Mouse (Mus musculus) lung, embryonic 15.5 days (tissue): ENCODE measurements around the gene Kctd2. TPM values are rescaled to one million over a fixed set of nuclear protein-coding genes. Genes with fewer than 3 reads are reported as not detected.
"Not testable (repeated sequence)": the region's sequence is repeated elsewhere in the genome, so short reads cannot be mapped to it uniquely, and the experiment has no call there.

Source experiments
- ATAC-seq: fragments of 200-750 bp; cut with Nextera tagmentation; 2 replicates; pipeline ENCODE4 v1.8.0; 2017; ENCODE audit warnings: moderate number of reproducible peaks, borderline replicate concordance; ENCODE audit not compliant: low FRiP score, low TSS enrichment; ENCODE audit errors: extremely low read depth
- H3K27ac ChIP-seq: fragments of 300-500 bp; sonication (generic); 2 replicates; pipeline ENCODE4 v1.5.1; 2015; ENCODE audit warnings: moderate library complexity, mild to moderate bottlenecking, inconsistent platforms
- H3K27me3 ChIP-seq: fragments of 300-500 bp; sonication (generic); 2 replicates; pipeline ENCODE4 v1.6.1; 2015; ENCODE audit warnings: inconsistent platforms
- H3K36me3 ChIP-seq: fragments of 300-500 bp; sonication (generic); 2 replicates; pipeline ENCODE4 v1.6.1; 2015; ENCODE audit warnings: inconsistent platforms
- H3K4me1 ChIP-seq: fragments of 300-500 bp; sonication (generic); 2 replicates; pipeline ENCODE4 v1.6.1; 2015; ENCODE audit warnings: inconsistent platforms
- H3K4me2 ChIP-seq: fragments of 300-500 bp; sonication (generic); 2 replicates; pipeline ENCODE4 v1.6.1; 2015; ENCODE audit warnings: inconsistent platforms, mild to moderate bottlenecking, moderate library complexity
- H3K4me3 ChIP-seq: fragments of 300-500 bp; sonication (generic); 2 replicates; pipeline ENCODE4 v1.5.1; 2015; ENCODE audit warnings: mild to moderate bottlenecking, inconsistent platforms
- H3K9ac ChIP-seq: fragments of 300-500 bp; sonication (generic); 2 replicates; pipeline ENCODE4 v1.6.1; 2015; ENCODE audit warnings: inconsistent platforms
- H3K9me3 ChIP-seq: fragments of 300-500 bp; sonication (generic); 2 replicates; pipeline ENCODE4 v1.6.1; 2016; ENCODE audit warnings: inconsistent platforms
- WGBS: fragments of 180-500 bp; shearing (Covaris S2); methylation state at CpG from one replicate; pipeline ENCODE4 v1.1.7; 2015; 5-methylcytosine and 5-hydroxymethylcytosine counted together
- polyA plus RNA-seq: library from polyadenylated mRNA; unstranded; fragments of >200 nt; fragmentation: Nextera tagmentation; extraction: Ambion mirVana; gene quantifications from 2 replicates; pipeline ENCODE4 v1.2.1, GENCODE M21; 2015

Gene Kctd2
- polyA plus RNA-seq, 1 experiment from 2014 or later: 17.8 TPM

- H3K36me3 ChIP-seq: no peaks in the 10 kb centered on the region
- 62% methylated on average over 5 of the region's 5 CpGs for WGBS
- H3K9me3 ChIP-seq: no peaks in the 10 kb centered on the region
- no peak overlapping the region for H3K4me3 ChIP-seq
- no peak overlapping the region for H3K9ac ChIP-seq
- H3K4me1 ChIP-seq: peaks cover 6% of the 10 kb centered on the region; the same call in 1 of the 2 replicates
- H3K27me3 ChIP-seq: no peaks in the 10 kb centered on the region
- H3K4me2 ChIP-seq: no peak overlapping the region
- no peak overlapping the region for H3K27ac ChIP-seq
- ATAC-seq: no peak
Observed at GRCm38 (mm10) chr11:115461846-115462242, 41.9 kb downstream of the Kctd2 start.

- peak; percentile 41; the same call in 1 of the 2 replicates for ATAC-seq
- H3K4me2 ChIP-seq: no peak within 1 kb of the TSS
- H3K36me3 ChIP-seq: no peaks in the 10 kb centered on the region
- no peak within 1 kb of the TSS for H3K27ac ChIP-seq
- no peaks in the 10 kb centered on the region for H3K27me3 ChIP-seq
- no peaks in the 10 kb centered on the region for H3K9me3 ChIP-seq
- peaks cover 3% of the 10 kb centered on the region; the same call in 1 of the 2 replicates for H3K4me1 ChIP-seq
- no peak within 1 kb of the TSS for H3K9ac ChIP-seq
- no peak within 1 kb of the TSS for H3K4me3 ChIP-seq
- 65% methylated on average over 16 of the region's 16 CpGs for WGBS
Observed at GRCm38 (mm10) chr11:115462243-115462891, 42.4 kb downstream of the Kctd2 start, which contains the start of gene Slc16a5. Slc16a5 (plus strand) TSS chr11:115462474.

GRCm38 (mm10) chr11:115463397-115463796 lies 43.5 kb downstream of the Kctd2 start:
- Histone ChIP-seq H3K4me2 (no peak overlapping the region), H3K4me3 (no peak overlapping the region), H3K27ac (no peak overlapping the region), H3K36me3 (no peaks in the 10 kb centered on the region), H3K9me3 (no peaks in the 10 kb centered on the region), H3K27me3 (no peaks in the 10 kb centered on the region), H3K9ac (no peak overlapping the region), H3K4me1 (no peaks in the 10 kb centered on the region)
- ATAC-seq: no peak
- 60% methylated on average over 11 of the region's 11 CpGs for WGBS

GRCm38 (mm10) chr11:115464851-115465250 lies 44.9 kb downstream of the Kctd2 start:
- ATAC-seq: no peak
- WGBS: 80% methylated on average over 8 of the region's 8 CpGs
- Histone ChIP-seq H3K4me1 (no peaks in the 10 kb centered on the region), H3K36me3 (no peaks in the 10 kb centered on the region), H3K27me3 (no peaks in the 10 kb centered on the region), H3K4me3 (no peak overlapping the region), H3K27ac (no peak overlapping the region), H3K9ac (no peak overlapping the region), H3K9me3 (no peaks in the 10 kb centered on the region), H3K4me2 (no peak overlapping the region)

GRCm38 (mm10) chr11:115467217-115467618 lies 47.3 kb downstream of the Kctd2 start:
- H3K27ac ChIP-seq: no peak overlapping the region
- WGBS: 22% methylated on average over 4 of the region's 4 CpGs
- H3K36me3 ChIP-seq: no peaks in the 10 kb centered on the region
- H3K27me3 ChIP-seq: no peaks in the 10 kb centered on the region
- no peaks in the 10 kb centered on the region for H3K4me1 ChIP-seq
- no peak overlapping the region for H3K9ac ChIP-seq
- no peak for ATAC-seq
- H3K4me3 ChIP-seq: no peak overlapping the region
- no peaks in the 10 kb centered on the region for H3K9me3 ChIP-seq
- H3K4me2 ChIP-seq: no peak overlapping the region

GRCm38 (mm10) chr11:115472183-115472582 lies 52.3 kb downstream of the Kctd2 start:
- WGBS: 82% methylated on average over 7 of the region's 7 CpGs
- Histone ChIP-seq H3K4me2 (no peak overlapping the region), H3K27me3 (no peaks in the 10 kb centered on the region), H3K27ac (no peak overlapping the region), H3K9ac (no peak overlapping the region), H3K4me1 (peaks cover 28% of the 10 kb centered on the region), H3K9me3 (no peaks in the 10 kb centered on the region), H3K36me3 (no peaks in the 10 kb centered on the region), H3K4me3 (no peak overlapping the region)
- ATAC-seq: no peak

GRCm38 (mm10) chr11:115473626-115474275 lies 53.8 kb downstream of the Kctd2 start:
- Histone ChIP-seq H3K9me3 (no peaks in the 10 kb centered on the region), H3K4me3 (no peak overlapping the region), H3K9ac (no peak overlapping the region), H3K4me2 (peak overlapping the region; percentile 31; the same call in 1 of the 2 replicates), H3K36me3 (no peaks in the 10 kb centered on the region), H3K4me1 (peaks cover 31% of the 10 kb centered on the region), H3K27ac (peak overlapping the region; percentile 56), H3K27me3 (no peaks in the 10 kb centered on the region)
- WGBS: 14% methylated on average over 15 of the region's 15 CpGs
- ATAC-seq: no peak; the same call in 1 of the 2 replicates

GRCm38 (mm10) chr11:115475025-115475757 lies 55.3 kb downstream of the Kctd2 start, which contains the start of gene Armc7:
Armc7 (plus strand) TSS chr11:115475667.
- no peaks in the 10 kb centered on the region for H3K36me3 ChIP-seq
- peak within 1 kb of the TSS; percentile 82 for H3K4me2 ChIP-seq
- H3K4me1 ChIP-seq: peaks cover 31% of the 10 kb centered on the region
- no peaks in the 10 kb centered on the region for H3K9me3 ChIP-seq
- peak; percentile 97 for ATAC-seq
- no peaks in the 10 kb centered on the region for H3K27me3 ChIP-seq
- 1% methylated on average over 26 of the region's 26 CpGs for WGBS
- H3K27ac ChIP-seq: peak within 1 kb of the TSS; percentile 66
- H3K4me3 ChIP-seq: peak within 1 kb of the TSS; percentile 88
- peak within 1 kb of the TSS; percentile 69 for H3K9ac ChIP-seq

GRCm38 (mm10) chr11:115475758-115476237 lies 55.9 kb downstream of the Kctd2 start:
- H3K36me3 ChIP-seq: no peaks in the 10 kb centered on the region
- H3K9ac ChIP-seq: peak overlapping the region; percentile 69
- no peaks in the 10 kb centered on the region for H3K9me3 ChIP-seq
- WGBS: 3% methylated on average over 28 of the region's 28 CpGs
- H3K4me1 ChIP-seq: peaks cover 31% of the 10 kb centered on the region
- peak overlapping the region; percentile 88 for H3K4me3 ChIP-seq
- H3K4me2 ChIP-seq: peak overlapping the region; percentile 82
- no peaks in the 10 kb centered on the region for H3K27me3 ChIP-seq
- H3K27ac ChIP-seq: no peak overlapping the region
- peak; percentile 23 for ATAC-seq

GRCm38 (mm10) chr11:115476630-115477029 lies 56.7 kb downstream of the Kctd2 start:
- peak overlapping the region; percentile 82 for H3K4me2 ChIP-seq
- 69% methylated on average over 4 of the region's 4 CpGs for WGBS
- not testable (repeated sequence) for H3K9me3 ChIP-seq, H3K27ac ChIP-seq, H3K27me3 ChIP-seq, H3K36me3 ChIP-seq, ATAC-seq
- H3K4me1 ChIP-seq: peaks cover 31% of the 10 kb centered on the region
- peak overlapping the region; percentile 88 for H3K4me3 ChIP-seq
- H3K9ac ChIP-seq: peak overlapping the region; percentile 69; the same call in 1 of the 2 replicates

- H3K9ac ChIP-seq, ATAC-seq, H3K27me3 ChIP-seq, H3K27ac ChIP-seq, H3K36me3 ChIP-seq, H3K9me3 ChIP-seq: not testable (repeated sequence)
- 76% methylated on average over 7 of the region's 7 CpGs for WGBS
- 0 out of 2 replicates have a peak overlapping the region, but pooled peaks have one; percentile 8 for H3K4me3 ChIP-seq
- 0 out of 2 replicates have a peak overlapping the region, but pooled peaks have one; percentile 3 for H3K4me2 ChIP-seq
- H3K4me1 ChIP-seq: peaks cover 31% of the 10 kb centered on the region
Observed at GRCm38 (mm10) chr11:115477388-115477787, 57.5 kb downstream of the Kctd2 start.
